Comparison of ENCODE assay signal across 8 mouse cellular contexts in genomic region chr1:121326591-121327343, GRCm38 (mm10). TPM values are rescaled to one million over a fixed set of nuclear protein-coding genes. Genes with fewer than 3 reads are reported as not detected.
A peak's percentile ranks its signal among the peaks of the same experiment; 100 is the strongest.
DNase-seq lines count a peak whose midpoint lies in the region; ATAC-seq and TF ChIP-seq lines count a peak whose summit lies in the region.

No protein-coding gene starts in this region.

- peak; percentile 7 for ATAC-seq in megakaryocyte progenitor cell, adult 5-6 weeks (replicated peaks; ENCODE audit: poor library complexity)

- no peaks in the 10 kb centered on the region for H3K27me3 ChIP-seq in spleen, adult 2 months (ENCODE audit: control insufficient read depth, insufficient read depth, low read length)
- no peaks in the 10 kb centered on the region for H3K27me3 ChIP-seq in hindbrain, embryonic 10.5 days (ENCODE audit: insufficient read depth, poor library complexity, severe bottlenecking)

- peak overlapping the region; percentile 81 for H3K4me3 ChIP-seq in spleen, adult 2 months (ENCODE audit: extremely low read depth, insufficient read depth, insufficient read length)
- H3K4me3 ChIP-seq in hindbrain, embryonic 10.5 days: peak overlapping the region; percentile 86

- peak overlapping the region; percentile 79 for H3K27ac ChIP-seq in spleen, adult 2 months (ENCODE audit: insufficient read depth, low read length)
- peak overlapping the region; percentile 93 for H3K27ac ChIP-seq in hindbrain, embryonic 10.5 days

- no peaks in the 10 kb centered on the region for H3K36me3 ChIP-seq in spleen, adult 2 months (ENCODE audit: control insufficient read depth, insufficient read depth, low read length)
- H3K36me3 ChIP-seq in hindbrain, embryonic 10.5 days: peaks cover 2% of the 10 kb centered on the region; the same call in 1 of the 2 replicates

- no peaks in the 10 kb centered on the region for H3K9me3 ChIP-seq in hindbrain, embryonic 10.5 days

- TF ChIP-seq CTCF in spleen, adult 2 months (IDR thresholded peaks at IDR 0.05; ENCODE audit: extremely low read depth, insufficient read depth, insufficient read length, insufficient replicate concordance): no peak

- peaks cover 5% of the 10 kb centered on the region; the same call in 1 of the 2 replicates for H3K4me1 ChIP-seq in spleen, adult 2 months (ENCODE audit: control insufficient read depth, insufficient read depth, insufficient read length)
- peaks cover 23% of the 10 kb centered on the region for H3K4me1 ChIP-seq in hindbrain, embryonic 10.5 days (replicated peaks)

- 16% methylated on average over 18 of the region's 18 CpGs for WGBS in spleen, adult 2 months
- 35% methylated on average over 18 of the region's 18 CpGs for WGBS in hindbrain, embryonic 10.5 days

- peak; percentile 2 for DNase-seq in embryo, embryonic 11 days
- DNase-seq in embryo, embryonic 9.5 days (ENCODE audit: extremely low spot score): no peak
- DNase-seq in spleen, adult 2 months (ENCODE audit: low read depth in 1 of 2, low spot score in 2 of 2): peak in 1 of 2 experiments; percentile 3
- no peak for DNase-seq in spleen, postnatal 4 days (ENCODE audit: low spot score in 2 of 2)
- DNase-seq in hindbrain, embryonic 10.5 days (ENCODE audit: low spot score): no peak
- no peak for DNase-seq in cerebellum, adult 18-20 months
- DNase-seq in urinary bladder, adult 2 months (ENCODE audit: low spot score): no peak

- no peak for TF ChIP-seq POLR2A in spleen, adult 2 months (IDR thresholded peaks at IDR 0.05; ENCODE audit: low read depth, low read length)

RNA-seq across cellular contexts. Expression of gene Insig2, which starts 5.6 kb away (rescaled TPM):
- polyA plus RNA-seq in spleen, adult 2 months (2012; rRNA removed): 9.6 and 11.2 TPM in 2 replicates
- 17.6 and 24.0 TPM in 2 replicates for polyA plus RNA-seq in hindbrain, embryonic 10.5 days (2016; fragmentation: Nextera tagmentation; extraction: Ambion mirVana)
- total RNA-seq in megakaryocyte progenitor cell, adult 5-6 weeks (2015): 11.2 and 24.8 TPM in 2 replicates
- 8.2 and 19.7 TPM in 2 replicates for total RNA-seq in megakaryocyte progenitor cell, adult 5-6 weeks (2017)
- 34.3 and 44.6 TPM in 2 replicates for polyA plus RNA-seq in urinary bladder, adult 2 months (2012; rRNA removed)
